Comparison of ENCODE assay signal across 23 mouse cellular contexts in genomic region chr7:15881831-15882230, GRCm38 (mm10). TPM values are rescaled to one million over a fixed set of nuclear protein-coding genes. Genes with fewer than 3 reads are reported as not detected.
"Had no signal": no experiment of that assay in that cellular context is flagged by ENCODE, and none has a peak within 500 bp of the region (broad histone marks: within the 10 kb centered on the region; RNA-seq: fewer than 3 reads in every experiment).

No protein-coding gene starts in this region.

- H3K27me3 ChIP-seq: kidney, embryonic 15.5 days; liver, embryonic 13.5 days; neural tube, embryonic 13.5 days; stomach, embryonic 15.5 days had no signal

- DNase-seq: kidney, adult 11 months; kidney, adult 8-10 months; kidney, postnatal 10 days; kidney, postnatal 36 days; layer of hippocampus, postnatal 36 days; liver, embryonic 13.5 days; lung, adult 2 months; lung, postnatal 14 days; lung, postnatal 4 days; right cerebral cortex, postnatal 25 days; spleen, adult 18-20 months; thymus, postnatal 25 days had no signal

- H3K27ac ChIP-seq: kidney, embryonic 15.5 days; left cerebral cortex, adult 2 months; liver, embryonic 13.5 days; neural tube, embryonic 13.5 days; stomach, embryonic 15.5 days had no signal

- H3K4me2 ChIP-seq: kidney, embryonic 15.5 days; liver, embryonic 13.5 days; neural tube, embryonic 13.5 days; stomach, embryonic 15.5 days had no signal

- H3K4me3 ChIP-seq: kidney, embryonic 15.5 days; left cerebral cortex, adult 2 months; liver, embryonic 13.5 days; myocyte; neural tube, embryonic 13.5 days; stomach, embryonic 15.5 days had no signal

- H3K9ac ChIP-seq: kidney, embryonic 15.5 days; liver, embryonic 13.5 days; neural tube, embryonic 13.5 days; stomach, embryonic 15.5 days had no signal

- H3K9me3 ChIP-seq: kidney, embryonic 15.5 days; liver, embryonic 13.5 days; neural tube, embryonic 13.5 days; stomach, embryonic 15.5 days had no signal

- H3K36me3 ChIP-seq: kidney, embryonic 15.5 days; liver, embryonic 13.5 days; neural tube, embryonic 13.5 days; stomach, embryonic 15.5 days had no signal

- H3K4me1 ChIP-seq: kidney, embryonic 15.5 days; neural tube, embryonic 13.5 days; stomach, embryonic 15.5 days had no signal

RNA-seq across cellular contexts. Expression of gene Crxos, which starts 0.6 kb away (rescaled TPM):
- polyA plus RNA-seq: kidney, embryonic 15.5 days; limb, embryonic 11.5 days; limb, embryonic 14.5 days; liver, adult 2 months; liver, embryonic 13.5 days; liver, embryonic 16.5 days; lung, adult 2 months; lung, embryonic 16.5 days; myocyte; neural tube, embryonic 13.5 days; stomach, embryonic 15.5 days; thymus, postnatal 0 days had no signal

RNA-seq across cellular contexts. Expression of gene Crx, which starts 2.1 kb away (rescaled TPM):
- polyA plus RNA-seq: kidney, embryonic 15.5 days; limb, embryonic 11.5 days; limb, embryonic 14.5 days; liver, adult 2 months; liver, embryonic 13.5 days; liver, embryonic 16.5 days; lung, adult 2 months; lung, embryonic 16.5 days; myocyte; neural tube, embryonic 13.5 days; stomach, embryonic 15.5 days; thymus, postnatal 0 days had no signal

RNA-seq across cellular contexts. Expression of gene Obox6, which starts 42.4 kb away (rescaled TPM):
- polyA plus RNA-seq: kidney, embryonic 15.5 days; limb, embryonic 11.5 days; limb, embryonic 14.5 days; liver, adult 2 months; liver, embryonic 13.5 days; liver, embryonic 16.5 days; lung, adult 2 months; lung, embryonic 16.5 days; myocyte; neural tube, embryonic 13.5 days; stomach, embryonic 15.5 days; thymus, postnatal 0 days had no signal
